Mouse (Mus musculus): ENCODE data around the gene Amd1. TPM values are rescaled to one million over a fixed set of nuclear protein-coding genes. Genes with fewer than 3 reads are reported as not detected.

Amd1 gene
- polyA plus RNA-seq (2016; fragmentation: Nextera tagmentation; extraction: Ambion mirVana) = 55.2 and 59.1 TPM in 2 replicates

DNA sequence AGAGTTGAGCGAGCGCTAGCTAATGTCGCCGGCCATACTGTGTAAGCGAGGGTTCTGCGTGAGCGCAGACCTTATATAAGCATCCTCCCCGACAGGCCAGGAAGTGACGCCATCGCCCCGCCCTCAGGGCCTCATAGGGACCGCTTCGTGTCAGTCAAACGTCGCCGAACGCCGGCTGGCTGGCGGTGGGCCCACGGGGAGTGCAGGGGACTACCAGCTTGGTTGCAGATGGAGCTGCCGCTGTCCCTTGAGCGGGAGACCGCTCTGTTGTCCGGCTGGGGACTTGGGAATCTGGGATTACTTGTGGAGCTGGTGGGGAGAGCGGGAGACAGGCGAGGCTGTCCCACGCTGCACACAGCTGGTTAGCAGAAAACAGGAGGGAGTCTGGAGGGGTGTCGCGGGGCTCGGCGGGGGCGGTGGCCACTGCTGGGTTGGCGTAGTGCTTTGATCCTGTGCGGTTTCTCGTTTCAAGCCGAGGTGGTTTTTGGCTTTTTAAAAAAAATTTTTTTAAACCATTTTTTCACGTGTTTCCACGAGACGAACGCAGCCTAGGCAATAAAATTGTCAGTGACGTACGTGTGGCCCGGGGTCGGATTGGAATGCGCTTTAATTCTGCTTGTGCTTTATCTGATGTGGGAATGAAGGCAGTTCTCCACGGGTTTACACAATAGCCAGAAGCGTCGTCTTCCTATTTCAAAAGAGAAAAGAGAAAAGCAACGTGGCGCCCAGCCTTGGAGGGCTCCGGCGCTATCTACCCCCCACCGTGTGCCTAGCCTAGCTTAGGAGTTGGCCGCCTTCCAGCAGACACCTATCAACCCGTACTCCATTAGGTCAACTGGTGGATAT, at the start of gene Amd1:
Gene Amd1, minus strand, starts transcription at position 47 of the 846 bp plus-strand sequence.
- peak within 1 kb of the TSS; percentile 99 for H3K27ac ChIP-seq
- H3K4me1 ChIP-seq = peaks cover 17% of the 10 kb centered on the region
- under 1% methylated on average over 55 of the region's 55 CpGs for WGBS
- H3K4me3 ChIP-seq = peak within 1 kb of the TSS; percentile 97
- H3K9me3 ChIP-seq = no peaks in the 10 kb centered on the region
- H3K27me3 ChIP-seq (ENCODE audit: insufficient read depth, poor library complexity, severe bottlenecking) = no peaks in the 10 kb centered on the region
- peak; percentile 99 for DNase-seq (ENCODE audit: low spot score)
- H3K36me3 ChIP-seq = no peaks in the 10 kb centered on the region

DNA sequence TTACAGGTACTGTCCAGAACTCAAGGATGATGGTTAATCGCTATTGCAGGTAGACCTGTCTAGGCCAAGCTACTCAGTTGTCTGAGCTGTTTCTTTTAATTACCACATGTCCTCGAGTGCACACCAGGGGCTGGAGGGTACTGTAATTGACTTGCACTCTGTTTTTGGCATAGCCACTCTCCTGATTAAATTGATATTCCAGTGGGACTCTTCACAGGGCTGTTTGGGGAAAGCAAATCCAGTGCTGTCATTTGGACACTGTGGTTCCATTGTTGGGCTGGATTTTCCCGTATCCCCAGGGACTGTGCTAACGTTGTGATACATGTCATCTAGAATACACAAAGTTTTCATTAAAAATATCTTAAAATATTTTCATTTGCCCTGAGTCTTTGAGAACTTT, 49.2 kb upstream of the Amd1 start:
- Histone ChIP-seq H3K36me3 (no peaks in the 10 kb centered on the region), H3K4me3 (no peak overlapping the region), H3K4me1 (peaks cover 10% of the 10 kb centered on the region), H3K9me3 (no peaks in the 10 kb centered on the region), H3K27me3 (ENCODE audit: insufficient read depth, poor library complexity, severe bottlenecking) (no peaks in the 10 kb centered on the region), H3K27ac (no peak overlapping the region)
- no peak for DNase-seq (ENCODE audit: low spot score)
- 78% methylated on average over 4 of the region's 4 CpGs for WGBS

DNA sequence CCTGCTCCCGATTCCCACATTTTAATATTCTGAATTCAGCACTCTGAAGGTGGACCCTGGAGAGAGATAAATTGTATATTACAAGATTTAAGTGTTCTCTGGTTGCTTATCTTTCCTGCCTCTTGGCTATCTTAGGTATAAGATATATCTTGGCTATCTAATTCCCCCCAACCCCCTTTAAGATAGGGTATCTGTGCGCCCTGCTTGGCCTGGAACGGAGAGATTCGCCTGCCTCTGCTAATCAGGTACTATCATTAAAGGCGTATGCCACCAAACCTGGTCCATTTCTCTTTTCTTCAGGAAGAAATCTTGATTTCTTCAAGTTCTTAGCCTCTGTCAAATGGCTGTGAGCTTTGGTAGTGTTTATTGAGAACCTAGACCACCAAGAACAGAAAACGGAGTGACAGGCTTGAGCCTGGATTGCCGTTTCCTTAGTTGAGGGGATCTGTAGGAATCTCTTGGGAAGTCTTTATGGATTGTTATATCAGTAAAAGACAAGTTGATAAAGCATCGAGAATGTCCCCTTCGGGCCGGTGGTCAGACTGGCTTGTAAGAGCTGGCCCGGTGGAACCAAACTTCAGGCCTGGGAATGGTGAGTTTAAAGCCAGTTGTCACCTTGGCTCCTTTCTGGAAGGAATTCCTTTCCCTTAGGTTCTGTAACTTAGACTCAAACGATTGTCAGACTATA, 48.4 kb upstream of the Amd1 start:
- Histone ChIP-seq H3K4me3 (peak overlapping the region; percentile 90), H3K9me3 (no peaks in the 10 kb centered on the region), H3K27ac (peak overlapping the region; percentile 94), H3K4me1 (peaks cover 10% of the 10 kb centered on the region), H3K36me3 (no peaks in the 10 kb centered on the region), H3K27me3 (ENCODE audit: insufficient read depth, poor library complexity, severe bottlenecking) (no peaks in the 10 kb centered on the region)
- WGBS = 35% methylated on average over 12 of the region's 12 CpGs
- DNase-seq (ENCODE audit: low spot score) = no peak

DNA sequence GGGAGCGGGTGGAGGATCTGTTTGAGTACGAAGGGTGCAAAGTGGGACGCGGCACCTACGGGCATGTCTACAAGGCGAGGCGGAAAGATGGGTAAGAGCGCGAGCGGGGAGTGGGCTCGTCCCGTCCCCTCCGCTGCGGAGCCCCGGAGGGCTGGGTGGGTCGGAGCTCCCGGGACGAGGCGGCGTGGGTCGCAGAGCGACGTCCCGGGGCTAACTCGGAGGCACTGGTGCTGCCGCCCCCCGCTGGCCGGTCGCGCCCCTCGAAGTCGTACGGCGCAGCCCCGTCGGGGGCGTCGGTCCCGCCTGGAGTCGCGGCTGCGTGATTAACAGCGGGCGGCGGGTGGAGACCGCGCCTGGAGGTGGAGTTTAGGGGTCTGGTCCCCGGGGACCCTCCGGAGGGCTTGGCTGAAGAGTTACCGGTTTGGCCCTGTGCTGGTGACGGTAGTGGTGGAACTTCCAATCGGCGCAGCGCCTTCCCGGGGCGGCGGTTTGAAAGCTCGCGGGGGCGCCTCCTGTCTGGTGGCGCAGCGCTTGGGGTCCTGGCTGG, 47.7 kb upstream of the Amd1 start:
- no peaks in the 10 kb centered on the region for H3K9me3 ChIP-seq
- WGBS = under 1% methylated on average over 62 of the region's 62 CpGs

DNA sequence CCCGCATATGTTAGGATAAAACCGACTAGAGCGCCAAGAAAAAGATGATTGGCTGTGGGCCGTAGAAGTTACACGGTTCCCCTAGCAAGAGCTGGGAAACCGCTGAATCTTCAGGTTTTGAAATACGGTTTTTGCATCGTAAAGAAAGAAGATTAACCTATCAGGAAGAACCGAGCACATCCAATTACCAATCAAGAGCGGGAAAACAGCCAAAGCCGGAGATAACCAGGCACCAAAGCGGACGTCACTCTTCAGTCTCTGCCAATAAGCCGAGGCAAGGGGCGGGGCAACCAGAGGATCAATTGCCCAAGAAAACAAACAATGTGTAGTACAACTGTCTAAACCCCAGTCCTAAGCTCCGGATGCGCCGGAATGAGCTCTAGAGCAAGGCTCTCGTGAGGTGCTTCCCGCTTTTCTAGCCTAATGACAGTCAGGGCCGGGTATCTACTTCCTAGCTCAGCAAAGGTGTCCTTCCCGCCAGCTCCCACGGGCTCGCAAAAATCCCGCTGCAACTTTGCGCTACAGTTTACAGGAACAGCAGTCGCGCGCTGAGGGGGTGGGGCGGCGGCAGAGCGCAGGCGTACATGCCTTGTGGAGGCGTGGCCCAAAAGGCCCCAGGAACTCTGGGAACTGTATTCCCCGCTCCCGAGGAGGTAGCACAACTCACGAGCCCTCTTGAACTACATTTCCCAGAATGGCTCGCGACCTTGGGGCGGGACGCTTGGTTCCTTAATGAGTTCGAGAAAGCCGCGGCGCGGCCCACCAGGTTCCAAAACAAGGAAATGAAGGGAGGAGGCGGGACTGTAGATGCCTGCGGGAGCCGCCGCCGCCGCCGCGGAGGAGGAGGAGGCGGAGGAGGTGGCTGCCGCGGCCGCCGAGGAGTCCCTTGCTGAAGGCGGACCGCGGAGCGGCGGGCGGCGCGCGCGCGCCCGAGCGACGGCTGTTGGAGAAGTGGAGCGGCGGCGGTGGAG, 46.9 kb upstream of the Amd1 start:
- DNase-seq (ENCODE audit: low spot score) = peak; percentile 99
- Histone ChIP-seq H3K36me3 (no peaks in the 10 kb centered on the region), H3K4me1 (peaks cover 10% of the 10 kb centered on the region), H3K27ac (peak overlapping the region; percentile 94), H3K9me3 (no peaks in the 10 kb centered on the region), H3K4me3 (peak overlapping the region; percentile 90), H3K27me3 (ENCODE audit: insufficient read depth, poor library complexity, severe bottlenecking) (no peaks in the 10 kb centered on the region)
- under 1% methylated on average over 76 of the region's 76 CpGs for WGBS

More for the DNA sequence above, 47.7 kb upstream of the Amd1 start:
- H3K27me3 ChIP-seq (ENCODE audit: insufficient read depth, poor library complexity, severe bottlenecking) = no peaks in the 10 kb centered on the region
- peak overlapping the region; percentile 90 for H3K4me3 ChIP-seq
- H3K27ac ChIP-seq = peak overlapping the region; percentile 94
- DNase-seq (ENCODE audit: low spot score) = peak; percentile 92
- H3K36me3 ChIP-seq = no peaks in the 10 kb centered on the region
- H3K4me1 ChIP-seq = peaks cover 10% of the 10 kb centered on the region

DNA sequence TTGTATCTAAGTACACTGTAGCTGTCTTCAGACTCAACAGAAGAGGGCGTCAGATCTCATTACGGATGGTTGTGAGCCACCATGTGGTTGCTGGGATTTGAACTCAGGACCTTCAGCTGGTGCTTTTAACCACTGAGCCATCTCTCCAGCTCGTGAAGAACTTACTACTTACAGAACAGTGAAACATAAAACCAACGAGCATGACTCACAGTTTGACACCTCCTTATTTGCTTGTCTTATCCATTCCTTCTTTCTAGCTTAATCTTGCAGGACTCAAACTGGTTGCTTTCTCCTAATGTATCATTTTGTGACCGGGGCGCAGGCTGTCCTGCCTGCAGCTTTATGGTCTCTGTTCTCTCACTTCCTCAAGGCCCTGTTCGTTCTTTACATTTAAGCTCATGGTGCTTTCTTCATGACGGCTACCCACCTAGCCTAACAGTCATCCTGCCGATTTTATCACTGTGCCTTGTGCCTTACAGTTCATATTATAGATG, 45.5 kb upstream of the Amd1 start:
- Histone ChIP-seq H3K9me3 (no peaks in the 10 kb centered on the region), H3K4me1 (peaks cover 10% of the 10 kb centered on the region), H3K27me3 (ENCODE audit: insufficient read depth, poor library complexity, severe bottlenecking) (no peaks in the 10 kb centered on the region), H3K4me3 (peak overlapping the region; percentile 90), H3K36me3 (no peaks in the 10 kb centered on the region), H3K27ac (peak overlapping the region; percentile 94; the same call in 1 of the 2 replicates)
- WGBS = 70% methylated on average over 9 of the region's 9 CpGs
- DNase-seq (ENCODE audit: low spot score) = no peak

DNA sequence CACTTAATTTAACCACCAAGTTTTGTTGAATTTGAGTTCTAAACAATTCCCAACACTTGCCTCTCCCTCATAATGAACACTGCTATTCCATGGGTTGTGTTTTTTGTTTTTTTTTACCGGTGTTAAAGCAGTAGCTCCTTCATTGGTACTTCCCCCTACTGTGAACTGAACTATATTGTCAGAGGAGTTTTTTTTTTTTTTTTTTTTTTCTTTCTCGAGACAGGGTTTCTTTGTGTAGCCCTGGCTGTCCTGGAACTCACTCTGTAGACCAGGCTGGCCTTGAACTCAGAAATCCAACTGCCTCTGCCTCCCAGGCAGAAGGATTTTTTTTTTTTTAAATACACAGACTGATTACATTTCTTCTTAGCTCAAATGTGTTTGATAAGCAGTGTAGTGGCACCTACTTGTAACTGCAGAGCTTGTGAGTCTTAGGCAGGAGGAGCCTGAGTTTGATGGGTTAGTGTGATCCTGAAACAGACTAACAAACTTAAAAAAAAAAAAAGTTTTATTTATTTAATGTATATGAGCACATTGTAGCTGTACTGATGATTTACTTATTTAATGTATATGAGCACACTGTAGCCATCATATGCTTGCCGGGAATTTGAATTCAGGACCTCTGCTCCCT, 44.9 kb upstream of the Amd1 start:
- no peaks in the 10 kb centered on the region for H3K36me3 ChIP-seq
- no peak overlapping the region for H3K4me3 ChIP-seq
- no peaks in the 10 kb centered on the region for H3K27me3 ChIP-seq (ENCODE audit: insufficient read depth, poor library complexity, severe bottlenecking)
- 63% methylated on average over 3 of the region's 3 CpGs for WGBS
- no peak for DNase-seq (ENCODE audit: low spot score)
- peaks cover 10% of the 10 kb centered on the region for H3K4me1 ChIP-seq
- H3K27ac ChIP-seq = no peak overlapping the region
- H3K9me3 ChIP-seq = no peaks in the 10 kb centered on the region

DNA sequence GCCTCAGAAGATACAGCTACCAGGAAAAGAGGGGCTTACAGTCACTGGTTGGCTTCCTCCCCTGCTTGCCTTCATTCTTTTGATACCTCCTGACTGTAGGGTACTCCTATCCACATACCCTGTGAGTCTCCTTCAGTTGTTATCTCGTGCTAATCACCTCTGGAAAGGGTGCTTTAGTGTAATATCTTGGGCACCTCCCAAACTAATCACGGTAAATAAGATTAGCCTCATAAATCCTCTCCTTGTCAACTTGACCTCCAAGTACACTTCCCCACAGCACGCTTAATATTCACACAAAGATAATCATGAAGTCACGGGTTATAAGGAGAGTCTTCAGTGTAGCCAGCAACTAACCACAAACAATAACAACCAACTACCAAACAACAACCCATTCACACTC, 40.0 kb upstream of the Amd1 start:
- 65% methylated on average over 4 of the region's 4 CpGs for WGBS

DNA sequence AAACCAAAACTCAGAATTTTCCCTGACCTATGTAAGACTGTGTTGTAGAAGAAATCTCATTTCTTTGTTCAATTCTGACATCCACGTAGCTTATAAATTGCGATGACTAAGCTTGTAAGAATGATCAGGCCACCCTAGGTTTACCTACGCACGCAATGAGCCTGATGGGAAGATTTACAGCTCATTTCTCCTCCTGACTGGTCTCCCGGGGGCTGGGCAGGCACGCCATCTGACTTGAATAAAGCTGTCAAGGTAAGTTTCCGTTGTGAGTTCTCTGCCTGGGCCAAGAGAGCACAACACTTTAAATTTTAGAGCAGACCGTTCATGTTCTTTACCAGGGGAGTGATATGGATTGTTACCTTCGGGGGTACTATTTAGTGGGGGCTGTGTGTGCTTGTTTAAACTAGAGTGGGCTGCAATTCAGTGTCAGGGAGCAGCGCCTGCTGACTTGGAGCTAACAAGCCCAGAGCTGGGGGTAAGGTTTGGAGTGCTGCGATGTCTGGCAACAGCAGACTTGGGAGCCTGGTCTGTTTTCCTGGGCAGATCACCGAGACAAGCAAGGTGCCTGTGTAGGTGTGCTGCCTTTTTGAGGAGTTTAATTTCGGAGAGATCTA, 37.5 kb upstream of the Amd1 start, which contains the start of gene Cdk19:
Gene Cdk19, plus strand, starts transcription at position 214 of the 614 bp plus-strand sequence.
- DNase-seq (ENCODE audit: low spot score) = no peak
- peaks cover 9% of the 10 kb centered on the region; the same call in 1 of the 2 replicates for H3K4me1 ChIP-seq
- H3K36me3 ChIP-seq = no peaks in the 10 kb centered on the region
- no peak within 1 kb of the TSS for H3K4me3 ChIP-seq
- H3K9me3 ChIP-seq = no peaks in the 10 kb centered on the region
- 35% methylated on average over 13 of the region's 13 CpGs for WGBS
- H3K27ac ChIP-seq = no peak within 1 kb of the TSS
- H3K27me3 ChIP-seq (ENCODE audit: insufficient read depth, poor library complexity, severe bottlenecking) = no peaks in the 10 kb centered on the region

More for the DNA sequence above, 40.0 kb upstream of the Amd1 start:
- Histone ChIP-seq H3K27ac (no peak overlapping the region), H3K9me3 (no peaks in the 10 kb centered on the region), H3K4me3 (no peak overlapping the region), H3K4me1 (peaks cover 9% of the 10 kb centered on the region; the same call in 1 of the 2 replicates), H3K36me3 (no peaks in the 10 kb centered on the region), H3K27me3 (ENCODE audit: insufficient read depth, poor library complexity, severe bottlenecking) (no peaks in the 10 kb centered on the region)
- DNase-seq (ENCODE audit: low spot score) = no peak

DNA sequence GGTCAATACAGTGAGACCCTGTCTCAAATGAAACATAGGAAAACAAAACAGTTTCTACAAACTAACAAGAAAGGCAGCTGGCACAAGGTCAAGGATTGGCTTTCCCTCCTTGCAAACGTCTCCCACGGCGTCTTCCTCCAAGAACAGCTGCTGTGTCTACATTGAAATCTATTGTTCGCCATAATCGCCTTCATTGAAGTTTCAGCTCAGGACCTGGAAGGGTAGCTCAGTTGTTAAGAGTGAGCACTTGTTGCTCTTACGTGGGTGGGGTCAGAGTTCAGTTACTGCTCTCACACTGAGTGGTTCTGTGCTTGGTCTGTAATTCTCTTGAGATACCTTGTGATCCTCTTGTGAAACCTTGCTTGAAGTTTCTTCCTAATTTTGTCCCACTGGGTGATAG, 30.9 kb upstream of the Amd1 start:
- H3K4me1 ChIP-seq = peaks cover 6% of the 10 kb centered on the region; the same call in 1 of the 2 replicates
- WGBS = 79% methylated on average over 6 of the region's 6 CpGs
- DNase-seq (ENCODE audit: low spot score) = no peak
- no peak overlapping the region for H3K4me3 ChIP-seq
- H3K27me3 ChIP-seq (ENCODE audit: insufficient read depth, poor library complexity, severe bottlenecking) = no peaks in the 10 kb centered on the region
- H3K27ac ChIP-seq = no peak overlapping the region
- H3K36me3 ChIP-seq = no peaks in the 10 kb centered on the region
- H3K9me3 ChIP-seq = 0 out of 2 replicates have a peak, but pooled peaks cover 5% of the 10 kb centered on the region

DNA sequence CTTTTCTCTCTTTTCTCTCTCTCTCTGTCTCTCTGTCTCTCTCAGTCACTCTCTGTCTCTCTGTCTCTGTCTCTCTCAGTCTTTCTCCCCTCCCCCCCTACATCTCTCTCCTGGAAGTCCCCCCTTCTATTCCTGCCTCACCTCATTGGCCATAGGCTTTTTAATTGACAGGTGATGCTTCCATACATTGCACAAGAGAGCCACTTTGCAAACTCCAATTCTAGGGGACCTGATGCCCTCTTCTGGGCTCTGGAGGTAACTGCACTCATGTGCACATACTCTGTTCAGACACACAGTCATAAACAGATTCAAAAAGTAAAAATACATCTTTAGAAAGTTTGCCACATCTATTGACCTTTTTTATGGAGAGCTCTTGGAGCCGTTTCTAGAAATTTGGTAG, 28.3 kb upstream of the Amd1 start:
- no peak overlapping the region for H3K4me3 ChIP-seq
- no peak overlapping the region for H3K27ac ChIP-seq
- 82% methylated on average over 1 of the region's 1 CpGs for WGBS
- H3K27me3 ChIP-seq (ENCODE audit: insufficient read depth, poor library complexity, severe bottlenecking) = no peaks in the 10 kb centered on the region
- DNase-seq (ENCODE audit: low spot score) = no peak
- H3K9me3 ChIP-seq = 0 out of 2 replicates have a peak, but pooled peaks cover 5% of the 10 kb centered on the region
- H3K36me3 ChIP-seq = no peaks in the 10 kb centered on the region
- H3K4me1 ChIP-seq = peaks cover 8% of the 10 kb centered on the region; the same call in 1 of the 2 replicates

Data from heart, embryonic 10.5 days (tissue).